Mouse (Mus musculus) forebrain, embryonic 16.5 days (tissue): ENCODE data around the gene Nectin2. TPM values are rescaled to one million over a fixed set of nuclear protein-coding genes. Genes with fewer than 3 reads are reported as not detected.
A peak's percentile ranks its signal among the peaks of the same experiment; 100 is the strongest.

ENCODE experiments used
- ATAC-seq: fragments of 200-750 bp; cut with Nextera tagmentation; 2 replicates; pipeline ENCODE4 v1.8.0; 2017; ENCODE audit warnings: mild to moderate bottlenecking, moderate library complexity
- H3K27ac ChIP-seq: fragments of 300-500 bp; sonication (generic); 2 replicates; pipeline ENCODE4 v1.5.1; 2014; ENCODE audit warnings: low read length, control low read depth
- H3K27me3 ChIP-seq: fragments of 300-500 bp; sonication (generic); replicated peaks from 2 replicates; pipeline ENCODE4 v1.6.1; 2014; ENCODE audit warnings: low read length; ENCODE audit not compliant: control insufficient read depth, insufficient read depth
- H3K36me3 ChIP-seq: fragments of 300-500 bp; sonication (generic); 2 replicates; pipeline ENCODE4 v1.6.1; 2014; ENCODE audit not compliant: control insufficient read depth, insufficient read depth
- H3K4me1 ChIP-seq: fragments of 300-500 bp; sonication (generic); replicated peaks from 2 replicates; pipeline ENCODE4 v1.6.1; 2014; ENCODE audit warnings: low read length; ENCODE audit not compliant: control insufficient read depth, insufficient read depth
- H3K4me2 ChIP-seq: fragments of 300-500 bp; sonication (generic); 2 replicates; pipeline ENCODE4 v1.6.1; 2014; ENCODE audit warnings: mild to moderate bottlenecking, low read length, control low read depth
- H3K4me3 ChIP-seq: fragments of 300-500 bp; sonication (generic); replicated peaks from 2 replicates; pipeline ENCODE4 v1.5.1; 2014; ENCODE audit warnings: mild to moderate bottlenecking, low read length, control low read depth
- H3K9ac ChIP-seq: fragments of 300-500 bp; sonication (generic); replicated peaks from 2 replicates; pipeline ENCODE4 v1.6.1; 2014; ENCODE audit warnings: low read depth, low read length, control low read depth
- H3K9me3 ChIP-seq: fragments of 300-500 bp; sonication (generic); 2 replicates; pipeline ENCODE4 v1.6.1; 2016; ENCODE audit warnings: low read length; ENCODE audit not compliant: control insufficient read depth
- WGBS: fragments of 180-500 bp; shearing (Covaris S2); extraction: QIAGEN DNeasy Blood & Tissue Kit; methylation state at CpG from one replicate; pipeline ENCODE4 v1.1.7; 2014; 5-methylcytosine and 5-hydroxymethylcytosine counted together
- polyA plus RNA-seq: library from polyadenylated mRNA; unstranded; fragments of >200 nt; fragmentation: Nextera tagmentation; extraction: Ambion mirVana; gene quantifications from 2 replicates; pipeline ENCODE4 v1.2.1, GENCODE M21; 2015

Nectin2 gene
- polyA plus RNA-seq, 1 experiment from 2014 or later = 48.4 TPM

- WGBS = 86% methylated on average over 6 of the region's 6 CpGs
- Histone ChIP-seq H3K9me3 (no peaks in the 10 kb centered on the region), H3K4me1 (peaks cover 16% of the 10 kb centered on the region), H3K27ac (no peak overlapping the region), H3K4me2 (no peak overlapping the region), H3K27me3 (no peaks in the 10 kb centered on the region), H3K9ac (no peak overlapping the region), H3K36me3 (no peaks in the 10 kb centered on the region), H3K4me3 (no peak overlapping the region)
- ATAC-seq = no peak
Observed at GRCm38 (mm10) chr7:19695881-19696280, 54.4 kb downstream of the Nectin2 start.

DNA sequence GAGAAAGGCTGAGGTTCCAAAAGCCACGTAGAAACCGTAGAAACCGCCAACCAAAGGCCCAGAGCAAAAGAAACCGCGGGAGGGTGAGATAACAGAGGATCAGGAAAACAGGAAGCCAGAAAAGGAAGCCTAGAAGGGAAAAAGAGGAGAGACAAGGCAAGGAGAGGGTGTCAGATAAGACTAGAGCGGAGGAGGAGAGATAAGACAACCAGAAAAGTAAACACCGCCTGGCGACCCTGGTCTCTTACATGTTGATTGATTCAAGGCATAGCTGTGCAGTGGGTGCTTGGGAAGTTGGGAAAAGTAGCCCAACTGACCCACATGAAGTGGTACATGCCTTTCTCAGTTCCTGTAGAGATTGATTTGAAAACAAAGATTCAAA is 55.1 kb downstream of the Nectin2 start:
- ATAC-seq = no peak
- H3K9me3 ChIP-seq = no peaks in the 10 kb centered on the region
- H3K4me2 ChIP-seq = no peak overlapping the region
- H3K9ac ChIP-seq = no peak overlapping the region
- H3K4me3 ChIP-seq = no peak overlapping the region
- H3K4me1 ChIP-seq = peaks cover 16% of the 10 kb centered on the region
- H3K27ac ChIP-seq = no peak overlapping the region
- H3K27me3 ChIP-seq = no peaks in the 10 kb centered on the region
- 62% methylated on average over 8 of the region's 8 CpGs for WGBS
- H3K36me3 ChIP-seq = no peaks in the 10 kb centered on the region

DNA sequence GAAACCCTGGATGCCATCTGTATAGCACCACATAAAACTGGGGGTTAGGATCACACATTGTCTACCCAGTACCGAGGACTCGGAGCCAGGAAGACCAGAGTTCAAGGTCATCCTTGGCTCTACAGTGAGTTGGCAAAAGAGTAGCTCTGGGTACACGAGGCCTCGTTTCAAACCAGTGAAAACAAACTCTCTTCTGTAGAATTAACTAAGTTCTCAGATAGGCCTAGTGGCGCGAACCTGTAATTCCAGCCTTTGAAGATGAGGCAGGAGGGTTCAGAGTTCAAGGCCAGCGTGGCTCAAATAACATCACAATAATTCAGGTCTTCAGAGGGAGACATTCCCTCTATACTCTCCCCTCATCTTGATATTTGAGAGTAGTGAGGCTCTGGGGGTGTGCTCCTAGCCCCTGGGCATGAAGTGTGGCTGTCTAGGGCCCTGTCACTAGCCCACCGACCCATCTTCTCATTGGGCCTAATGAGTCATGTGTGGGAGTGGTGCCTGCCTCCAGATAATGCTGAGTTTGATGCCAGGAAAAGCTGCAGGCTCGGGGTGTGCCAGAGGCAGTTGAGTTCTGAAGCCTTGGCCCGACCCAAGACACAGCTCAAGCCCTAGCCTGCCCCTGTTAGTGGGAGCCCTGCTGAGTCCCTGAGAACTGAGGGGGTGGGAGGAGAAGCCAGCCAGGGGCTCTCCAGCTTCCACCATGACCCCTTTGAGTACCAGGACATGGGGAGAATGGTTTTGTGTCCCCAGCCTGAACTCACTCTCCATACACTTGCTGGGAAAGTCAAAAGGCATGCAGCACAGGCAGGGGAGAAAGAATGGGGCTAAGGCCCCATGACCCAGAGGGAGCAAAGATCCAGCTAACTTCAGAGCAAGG is 55.7 kb downstream of the Nectin2 start:
- no peak overlapping the region for H3K4me3 ChIP-seq
- 91% methylated on average over 10 of the region's 10 CpGs for WGBS
- no peaks in the 10 kb centered on the region for H3K36me3 ChIP-seq
- H3K9me3 ChIP-seq = no peaks in the 10 kb centered on the region
- no peaks in the 10 kb centered on the region for H3K27me3 ChIP-seq
- no peak overlapping the region for H3K27ac ChIP-seq
- no peak for ATAC-seq
- H3K9ac ChIP-seq = no peak overlapping the region
- no peak overlapping the region for H3K4me2 ChIP-seq
- peaks cover 16% of the 10 kb centered on the region for H3K4me1 ChIP-seq

DNA sequence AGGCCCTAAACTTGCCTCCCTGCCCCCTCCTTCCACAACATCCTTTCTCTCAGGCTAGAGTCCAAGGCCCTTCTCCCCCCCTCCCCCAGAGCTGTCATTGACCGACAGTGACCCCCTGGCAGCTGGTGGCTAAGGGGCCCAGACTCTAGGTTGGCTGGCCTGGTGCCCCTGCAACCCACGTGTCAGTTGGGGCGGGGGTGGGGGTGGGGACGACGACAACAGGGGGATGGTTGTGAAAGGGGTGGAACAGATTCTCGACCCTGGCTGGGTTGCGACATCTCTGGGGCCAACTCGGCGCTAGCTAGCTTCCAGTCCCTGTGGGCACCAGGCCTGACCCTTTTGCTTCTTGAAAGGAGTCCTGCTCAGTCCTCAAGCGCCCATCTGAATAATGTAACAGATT is 56.9 kb downstream of the Nectin2 start:
- Histone ChIP-seq H3K4me2 (no peak overlapping the region), H3K27me3 (no peaks in the 10 kb centered on the region), H3K4me1 (peaks cover 4% of the 10 kb centered on the region; the same call in 1 of the 2 replicates), H3K36me3 (no peaks in the 10 kb centered on the region), H3K9me3 (no peaks in the 10 kb centered on the region), H3K27ac (no peak overlapping the region), H3K4me3 (no peak overlapping the region), H3K9ac (no peak overlapping the region)
- 30% methylated on average over 10 of the region's 10 CpGs for WGBS
- peak; percentile 38; the same call in 1 of the 2 replicates for ATAC-seq

DNA sequence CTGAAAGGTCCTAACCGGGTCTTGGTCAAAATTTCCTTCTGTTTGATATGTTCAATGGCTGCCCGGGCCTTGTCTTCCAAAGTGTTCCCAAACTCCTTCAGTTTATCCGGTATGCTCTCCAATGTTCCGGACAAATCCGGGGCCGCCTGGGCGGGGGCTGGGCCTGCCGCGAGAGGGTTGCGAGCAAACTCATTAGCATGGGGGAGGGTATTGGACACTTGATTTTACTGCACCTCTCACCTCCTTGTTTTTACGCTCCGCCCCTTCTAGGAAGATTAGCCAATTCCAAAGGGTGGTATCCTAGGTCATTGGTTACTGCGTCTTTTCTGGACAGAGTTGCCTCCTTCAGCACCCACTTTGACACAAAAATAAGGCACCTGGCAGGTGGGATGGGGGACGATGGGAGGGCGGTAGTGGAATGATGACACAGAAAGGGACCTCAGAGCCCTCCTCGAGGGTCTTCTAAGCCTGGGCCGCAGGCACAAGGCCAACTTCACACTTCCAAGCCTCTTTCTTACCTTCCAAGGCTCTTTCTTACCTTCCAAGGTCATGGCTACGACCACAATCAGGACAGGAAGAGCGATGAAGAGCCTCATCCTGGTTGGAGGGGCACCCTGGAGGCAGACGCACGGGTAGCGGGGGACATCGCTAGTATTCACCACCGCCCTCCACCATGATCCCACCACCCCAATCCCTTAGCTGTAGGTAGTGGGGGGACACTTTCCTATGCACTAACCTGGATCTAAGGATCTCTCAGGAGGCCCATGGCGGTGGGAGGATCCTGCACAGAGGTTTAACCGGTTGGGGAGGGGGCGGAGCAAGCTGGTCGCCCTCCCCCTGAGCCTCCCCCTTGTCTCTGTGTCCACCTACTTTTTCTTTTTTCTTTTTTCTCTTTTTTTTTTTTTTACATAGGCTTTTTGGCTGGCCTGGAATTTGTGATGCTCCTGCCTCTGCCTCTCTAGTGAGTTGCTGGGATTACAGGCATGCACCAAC is 58.1 kb downstream of the Nectin2 start, which contains the start of gene Apoc1:
TSS of gene Apoc1 (minus strand) at position 788 of the 993 bp plus-strand sequence.
- 49% methylated on average over 28 of the region's 28 CpGs for WGBS
- no peaks in the 10 kb centered on the region for H3K27me3 ChIP-seq
- H3K4me2 ChIP-seq = no peak within 1 kb of the TSS
- no peak within 1 kb of the TSS for H3K4me3 ChIP-seq
- no peak within 1 kb of the TSS for H3K9ac ChIP-seq
- ATAC-seq = no peak
- H3K4me1 ChIP-seq = peaks cover 4% of the 10 kb centered on the region; the same call in 1 of the 2 replicates
- no peaks in the 10 kb centered on the region for H3K36me3 ChIP-seq
- H3K9me3 ChIP-seq = no peaks in the 10 kb centered on the region
- H3K27ac ChIP-seq = no peak within 1 kb of the TSS

GRCm38 (mm10) chr7:19691434-19691833 is 58.8 kb downstream of the Nectin2 start:
- peaks cover 4% of the 10 kb centered on the region; the same call in 1 of the 2 replicates for H3K4me1 ChIP-seq
- ATAC-seq = no peak
- H3K4me2 ChIP-seq = no peak overlapping the region
- no peaks in the 10 kb centered on the region for H3K9me3 ChIP-seq
- no peak overlapping the region for H3K27ac ChIP-seq
- WGBS = 86% methylated on average over 6 of the region's 6 CpGs
- no peak overlapping the region for H3K9ac ChIP-seq
- H3K36me3 ChIP-seq = no peaks in the 10 kb centered on the region
- no peak overlapping the region for H3K4me3 ChIP-seq
- H3K27me3 ChIP-seq = no peaks in the 10 kb centered on the region

GRCm38 (mm10) chr7:19690845-19691244 is 59.4 kb downstream of the Nectin2 start:
- Histone ChIP-seq H3K27ac (no peak overlapping the region), H3K36me3 (no peaks in the 10 kb centered on the region), H3K27me3 (no peaks in the 10 kb centered on the region), H3K9me3 (no peaks in the 10 kb centered on the region), H3K4me1 (peaks cover 4% of the 10 kb centered on the region; the same call in 1 of the 2 replicates), H3K9ac (no peak overlapping the region), H3K4me3 (no peak overlapping the region), H3K4me2 (no peak overlapping the region)
- WGBS = 95% methylated on average over 4 of the region's 4 CpGs
- ATAC-seq = no peak

- Histone ChIP-seq H3K4me1 (peaks cover 4% of the 10 kb centered on the region; the same call in 1 of the 2 replicates), H3K27me3 (no peaks in the 10 kb centered on the region), H3K4me3 (no peak overlapping the region), H3K9ac (no peak overlapping the region), H3K9me3 (no peaks in the 10 kb centered on the region), H3K27ac (no peak overlapping the region), H3K4me2 (no peak overlapping the region), H3K36me3 (no peaks in the 10 kb centered on the region)
- ATAC-seq = no peak
- 93% methylated on average over 2 of the region's 2 CpGs for WGBS
Observed at GRCm38 (mm10) chr7:19688611-19689010, 61.7 kb downstream of the Nectin2 start.

DNA sequence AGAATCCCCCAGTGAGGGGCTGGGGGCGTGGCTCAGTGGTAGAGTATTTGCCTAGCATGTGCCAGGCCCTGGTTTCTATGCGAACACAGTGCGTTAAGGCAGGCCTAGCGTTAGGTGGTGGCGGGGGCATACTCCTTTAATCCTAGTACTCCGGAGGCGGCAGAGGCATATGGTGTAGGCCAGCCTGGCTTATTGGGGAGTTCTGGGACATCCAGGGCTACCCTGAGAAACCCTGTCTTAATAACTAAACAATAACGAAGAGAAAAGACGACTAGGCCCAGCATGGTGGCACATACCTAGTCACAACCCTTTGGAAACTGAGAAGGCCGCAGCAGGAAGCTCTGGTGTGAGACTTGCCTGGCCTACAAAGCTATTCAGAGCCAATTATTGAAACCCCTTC is 62.2 kb downstream of the Nectin2 start:
- H3K4me1 ChIP-seq = 0 out of 2 replicates have a peak, but pooled peaks cover under 1% of the 10 kb centered on the region
- H3K4me2 ChIP-seq = no peak overlapping the region
- H3K9me3 ChIP-seq = no peaks in the 10 kb centered on the region
- no peak overlapping the region for H3K27ac ChIP-seq
- H3K4me3 ChIP-seq = no peak overlapping the region
- H3K36me3 ChIP-seq = no peaks in the 10 kb centered on the region
- H3K27me3 ChIP-seq = no peaks in the 10 kb centered on the region
- 89% methylated on average over 10 of the region's 10 CpGs for WGBS
- no peak for ATAC-seq
- no peak overlapping the region for H3K9ac ChIP-seq
